In genomic region chr17:45563216-45563615, GRCm38 (mm10) we compare ENCODE assay signal across 9 mouse cellular contexts. TPM values are rescaled to one million over a fixed set of nuclear protein-coding genes. Genes with fewer than 3 reads are reported as not detected.
A peak's percentile ranks its signal among the peaks of the same experiment; 100 is the strongest.
DNase-seq lines count a peak whose midpoint lies in the region; ATAC-seq and TF ChIP-seq lines count a peak whose summit lies in the region.
"Had no signal": no experiment of that assay in that cellular context is flagged by ENCODE, and none has a peak within 500 bp of the region (broad histone marks: within the 10 kb centered on the region; RNA-seq: fewer than 3 reads in every experiment).

No protein-coding gene starts in this region.

- H3K9me3 ChIP-seq in erythroblast, embryonic 14.5 days (ENCODE audit: control insufficient read depth, low read length) = no peaks in the 10 kb centered on the region
- no peaks in the 10 kb centered on the region for H3K9me3 ChIP-seq in midbrain, embryonic 10.5 days (replicated peaks)
- H3K9me3 ChIP-seq in midbrain, embryonic 11.5 days (ENCODE audit: control insufficient read depth, low read length) = no peaks in the 10 kb centered on the region
- no peaks in the 10 kb centered on the region for H3K9me3 ChIP-seq in hindbrain, embryonic 15.5 days

- peak overlapping the region; percentile 88 for H3K4me3 ChIP-seq in erythroblast, embryonic 14.5 days (replicated peaks)
- H3K4me3 ChIP-seq in midbrain, embryonic 10.5 days = peak overlapping the region; percentile 77; the same call in 1 of the 2 replicates
- no peak overlapping the region for H3K4me3 ChIP-seq in midbrain, embryonic 11.5 days (ENCODE audit: low read depth, low read length)
- H3K4me3 ChIP-seq in hindbrain, embryonic 15.5 days = no peak overlapping the region; the same call in 1 of the 2 replicates
- H3K4me3 ChIP-seq in myocyte = no peak overlapping the region

- H3K27ac ChIP-seq in midbrain, embryonic 10.5 days (replicated peaks) = no peak overlapping the region
- H3K27ac ChIP-seq in midbrain, embryonic 11.5 days (ENCODE audit: low read depth, low read length) = no peak overlapping the region
- no peak overlapping the region for H3K27ac ChIP-seq in hindbrain, embryonic 15.5 days (replicated peaks)

- DNase-seq in midbrain, embryonic 10.5 days (ENCODE audit: low spot score) = no peak
- DNase-seq in midbrain, embryonic 11.5 days (ENCODE audit: low spot score, missing footprints) = no peak
- DNase-seq in urinary bladder, postnatal 10 days (ENCODE audit: low spot score) = no peak
- DNase-seq in natural killer cell, adult 2 months (ENCODE audit: low spot score in 2 of 2) = no peak

- peaks cover 8% of the 10 kb centered on the region for H3K27me3 ChIP-seq in erythroblast, embryonic 14.5 days (ENCODE audit: control insufficient read depth)
- H3K27me3 ChIP-seq in midbrain, embryonic 10.5 days (ENCODE audit: low read depth, poor library complexity, severe bottlenecking) = 0 out of 2 replicates have a peak, but pooled peaks cover 4% of the 10 kb centered on the region
- H3K27me3 ChIP-seq in midbrain, embryonic 11.5 days (ENCODE audit: control insufficient read depth, insufficient read depth, low read length) = no peaks in the 10 kb centered on the region
- no peaks in the 10 kb centered on the region for H3K27me3 ChIP-seq in hindbrain, embryonic 15.5 days
- H3K27me3 ChIP-seq in myocyte (ENCODE audit: control insufficient read depth, insufficient read depth, insufficient read length) = no peaks in the 10 kb centered on the region

- peaks cover 8% of the 10 kb centered on the region for H3K79me2 ChIP-seq in myocyte (ENCODE audit: control insufficient read depth, insufficient read depth)

- peak overlapping the region; percentile 57 for H3ac ChIP-seq in myocyte (ENCODE audit: control insufficient read depth, insufficient read length)

- no peak for ATAC-seq in erythroblast, adult 5-6 weeks (replicated peaks; ENCODE audit: low FRiP score, poor library complexity, severe bottlenecking)
- ATAC-seq in midbrain, embryonic 11.5 days (ENCODE audit: low FRiP score) = no peak
- no peak for ATAC-seq in hindbrain, embryonic 15.5 days (ENCODE audit: low FRiP score, low read depth)

- H3K4me1 ChIP-seq in erythroblast, embryonic 14.5 days (ENCODE audit: control insufficient read depth) = peaks cover 37% of the 10 kb centered on the region
- H3K4me1 ChIP-seq in midbrain, embryonic 10.5 days = peaks cover 51% of the 10 kb centered on the region
- peaks cover 18% of the 10 kb centered on the region for H3K4me1 ChIP-seq in midbrain, embryonic 11.5 days (ENCODE audit: control insufficient read depth, insufficient read depth, low read length)
- peaks cover 34% of the 10 kb centered on the region for H3K4me1 ChIP-seq in hindbrain, embryonic 15.5 days (replicated peaks)

- H3K36me3 ChIP-seq in erythroblast, embryonic 14.5 days (ENCODE audit: control insufficient read depth) = peaks cover 31% of the 10 kb centered on the region
- H3K36me3 ChIP-seq in midbrain, embryonic 10.5 days = peaks cover 35% of the 10 kb centered on the region
- H3K36me3 ChIP-seq in midbrain, embryonic 11.5 days (ENCODE audit: control insufficient read depth, insufficient read depth, low read length) = peaks cover 11% of the 10 kb centered on the region
- peaks cover 22% of the 10 kb centered on the region for H3K36me3 ChIP-seq in hindbrain, embryonic 15.5 days
- H3K36me3 ChIP-seq in myocyte (ENCODE audit: control insufficient read depth, insufficient read depth) = peaks cover 20% of the 10 kb centered on the region

- H3K4me2 ChIP-seq in midbrain, embryonic 11.5 days = no peak overlapping the region
- peak overlapping the region; percentile 80; the same call in 1 of the 2 replicates for H3K4me2 ChIP-seq in hindbrain, embryonic 15.5 days
- H3K4me2 ChIP-seq in myocyte (ENCODE audit: low read depth) = no peak overlapping the region

- no peak for TF ChIP-seq POLR2A in myocyte (IDR thresholded peaks at IDR 0.05; ENCODE audit: insufficient read length, low read depth)

- WGBS in midbrain, embryonic 10.5 days = 80% methylated on average over 12 of the region's 12 CpGs
- WGBS in midbrain, embryonic 11.5 days = 78% methylated on average over 12 of the region's 12 CpGs
- 80% methylated on average over 12 of the region's 12 CpGs for WGBS in hindbrain, embryonic 15.5 days

- H3K9ac ChIP-seq in midbrain, embryonic 11.5 days (ENCODE audit: low read length) = no peak overlapping the region; the same call in 1 of the 2 replicates
- no peak overlapping the region for H3K9ac ChIP-seq in hindbrain, embryonic 15.5 days

TF ChIP-seq in myocyte, 11 proteins besides CTCF, POLR2A, EP300 and RAD21:
- TF ChIP-seq USF1 (IDR thresholded peaks at IDR 0.05; ENCODE audit: low read depth) (no peak), MYOG (IDR thresholded peaks at IDR 0.05; ENCODE audit: control insufficient read depth in 1 of 3, insufficient read depth in 1 of 3, insufficient read length in 2 of 3, low read depth in 2 of 3) (no peak), MAX (IDR thresholded peaks at IDR 0.05; ENCODE audit: low read depth) (no peak), POLR2AphosphoS2 (IDR thresholded peaks at IDR 0.05; ENCODE audit: insufficient read length, low read depth) (no peak), MYOD1 (IDR thresholded peaks at IDR 0.05; ENCODE audit: control insufficient read depth in 1 of 3, insufficient read length in 2 of 3, low read depth in 2 of 3) (no peak), TCF3 (IDR thresholded peaks at IDR 0.05; ENCODE audit: insufficient read length, low read depth) (no peak), SRF (IDR thresholded peaks at IDR 0.05; ENCODE audit: control insufficient read depth, insufficient read length, low read depth) (no peak), CEBPB (IDR thresholded peaks at IDR 0.05; ENCODE audit: insufficient read depth, poor library complexity, severe bottlenecking) (no peak), TCF12 (IDR thresholded peaks at IDR 0.05; ENCODE audit: insufficient read depth, poor library complexity, severe bottlenecking) (no peak), E2F4 (IDR thresholded peaks at IDR 0.05; ENCODE audit: insufficient read depth) (no peak)

RNA-seq across cellular contexts. Expression of gene Slc35b2, which starts 0.5 kb away (rescaled TPM):
- polyA plus RNA-seq in erythroblast, embryonic 14.5 days (2012) = 1.7 TPM in 2 replicates
- 16.5 and 25.2 TPM in 2 replicates for total RNA-seq in erythroblast, adult 5-6 weeks (2015; ENCODE audit: low replicate concordance)
- 2.2 and 21.7 TPM in 2 replicates for total RNA-seq in erythroblast, adult 5-6 weeks (2017; ENCODE audit: low replicate concordance)
- 122 and 124 TPM in 2 replicates for polyA plus RNA-seq in midbrain, embryonic 10.5 days (2016; fragmentation: Nextera tagmentation; extraction: Ambion mirVana)
- 97.2 and 102 TPM in 2 replicates for polyA plus RNA-seq in midbrain, embryonic 11.5 days (2014; fragmentation: Nextera tagmentation; extraction: Ambion mirVana)
- polyA plus RNA-seq in hindbrain, embryonic 15.5 days (2015; fragmentation: Nextera tagmentation; extraction: Ambion mirVana) = 89.9 and 90.4 TPM in 2 replicates
- 80.1 TPM for polyA plus RNA-seq in myocyte (2012; fragmentation: generic; extraction: Trizol)

RNA-seq across cellular contexts. Expression of gene Nfkbie, which starts 7.7 kb away (rescaled TPM):
- polyA plus RNA-seq in erythroblast, embryonic 14.5 days (2012) = 0.02 and 0.06 TPM in 2 replicates
- total RNA-seq in erythroblast, adult 5-6 weeks (2015; ENCODE audit: low replicate concordance) = 1.5 and 1.7 TPM in 2 replicates
- total RNA-seq in erythroblast, adult 5-6 weeks (2017; ENCODE audit: low replicate concordance) = 1.1 and 1.5 TPM in 2 replicates
- 8.6 and 9.2 TPM in 2 replicates for polyA plus RNA-seq in midbrain, embryonic 10.5 days (2016; fragmentation: Nextera tagmentation; extraction: Ambion mirVana)
- 7.8 and 9.0 TPM in 2 replicates for polyA plus RNA-seq in midbrain, embryonic 11.5 days (2014; fragmentation: Nextera tagmentation; extraction: Ambion mirVana)
- polyA plus RNA-seq in hindbrain, embryonic 15.5 days (2015; fragmentation: Nextera tagmentation; extraction: Ambion mirVana) = 4.8 and 6.4 TPM in 2 replicates
- polyA plus RNA-seq in myocyte (2012; fragmentation: generic; extraction: Trizol) = 7.3 TPM

RNA-seq across cellular contexts. Expression of gene Hsp90ab1, which starts 9.9 kb away (rescaled TPM):
- polyA plus RNA-seq in erythroblast, embryonic 14.5 days (2012) = 36.9 and 62.9 TPM in 2 replicates
- 192 and 222 TPM in 2 replicates for total RNA-seq in erythroblast, adult 5-6 weeks (2015; ENCODE audit: low replicate concordance)
- 246 and 293 TPM in 2 replicates for total RNA-seq in erythroblast, adult 5-6 weeks (2017; ENCODE audit: low replicate concordance)
- polyA plus RNA-seq in midbrain, embryonic 10.5 days (2016; fragmentation: Nextera tagmentation; extraction: Ambion mirVana) = 1,780 and 2,044 TPM in 2 replicates
- 1,614 and 1,690 TPM in 2 replicates for polyA plus RNA-seq in midbrain, embryonic 11.5 days (2014; fragmentation: Nextera tagmentation; extraction: Ambion mirVana)
- 1,555 and 1,567 TPM in 2 replicates for polyA plus RNA-seq in hindbrain, embryonic 15.5 days (2015; fragmentation: Nextera tagmentation; extraction: Ambion mirVana)
- polyA plus RNA-seq in myocyte (2012; fragmentation: generic; extraction: Trizol) = 1,606 TPM

RNA-seq across cellular contexts. Expression of gene Tmem151b, which starts 13.7 kb away (rescaled TPM):
- polyA plus RNA-seq in erythroblast, embryonic 14.5 days (2012) = 0.01 TPM in 1 of 2 replicates, not detected in the other
- not detected in 2 replicates for total RNA-seq in erythroblast, adult 5-6 weeks (2015; ENCODE audit: low replicate concordance)
- total RNA-seq in erythroblast, adult 5-6 weeks (2017; ENCODE audit: low replicate concordance) = not detected in 2 replicates
- 7.0 and 10.2 TPM in 2 replicates for polyA plus RNA-seq in midbrain, embryonic 10.5 days (2016; fragmentation: Nextera tagmentation; extraction: Ambion mirVana)
- 5.1 and 6.2 TPM in 2 replicates for polyA plus RNA-seq in midbrain, embryonic 11.5 days (2014; fragmentation: Nextera tagmentation; extraction: Ambion mirVana)
- polyA plus RNA-seq in hindbrain, embryonic 15.5 days (2015; fragmentation: Nextera tagmentation; extraction: Ambion mirVana) = 27.4 and 31.9 TPM in 2 replicates
- polyA plus RNA-seq in myocyte (2012; fragmentation: generic; extraction: Trizol) = 0.30 TPM
- total RNA-seq: liver, adult 2 months had no signal

RNA-seq across cellular contexts. Expression of gene Slc29a1, which starts 36.2 kb away (rescaled TPM):
- polyA plus RNA-seq in erythroblast, embryonic 14.5 days (2012) = 77.5 and 78.0 TPM in 2 replicates
- total RNA-seq in erythroblast, adult 5-6 weeks (2015; ENCODE audit: low replicate concordance) = 15.9 and 34.5 TPM in 2 replicates
- total RNA-seq in erythroblast, adult 5-6 weeks (2017; ENCODE audit: low replicate concordance) = 32.9 and 46.5 TPM in 2 replicates
- polyA plus RNA-seq in midbrain, embryonic 10.5 days (2016; fragmentation: Nextera tagmentation; extraction: Ambion mirVana) = 62.9 and 70.6 TPM in 2 replicates
- polyA plus RNA-seq in midbrain, embryonic 11.5 days (2014; fragmentation: Nextera tagmentation; extraction: Ambion mirVana) = 45.1 and 46.8 TPM in 2 replicates
- 43.7 and 46.4 TPM in 2 replicates for polyA plus RNA-seq in hindbrain, embryonic 15.5 days (2015; fragmentation: Nextera tagmentation; extraction: Ambion mirVana)
- 913 TPM for polyA plus RNA-seq in myocyte (2012; fragmentation: generic; extraction: Trizol)

Comparison
In these comparisons a context has a peak if more than half of its experiments do, and no peak if none do; other contexts are left out.
1. H3K4me3 ChIP-seq: peak in erythroblast, embryonic 14.5 days (single experiment) and midbrain, embryonic 10.5 days (single experiment); none in midbrain, embryonic 11.5 days (single experiment), hindbrain, embryonic 15.5 days (single experiment) and myocyte (single experiment).
2. RNA of gene Slc35b2, which starts 0.5 kb away (polyA plus RNA-seq): 122 to 124 TPM in midbrain, embryonic 10.5 days, 97.2 to 102 TPM in midbrain, embryonic 11.5 days, 89.9 to 90.4 TPM in hindbrain, embryonic 15.5 days and 80.1 TPM in myocyte (single experiment); 1.7 TPM in erythroblast, embryonic 14.5 days; every median in the first group is over 10 times any median in the second.
3. RNA of gene Hsp90ab1, which starts 9.9 kb away (polyA plus RNA-seq): 1,780 to 2,044 TPM in midbrain, embryonic 10.5 days, 1,614 to 1,690 TPM in midbrain, embryonic 11.5 days, 1,606 TPM in myocyte (single experiment) and 1,555 to 1,567 TPM in hindbrain, embryonic 15.5 days; 36.9 to 62.9 TPM in erythroblast, embryonic 14.5 days; every median in the first group is over 10 times any median in the second.